Mouse (Mus musculus) brain, embryonic 14.5 days (tissue): ENCODE measurements around the gene Slc16a10.

ENCODE experiments used
- CTCF ChIP-seq: fragments of 200-500 bp; IDR thresholded peaks from 2 replicates; pipeline ENCODE4 v1.5.1; 2012; ENCODE audit warnings: inconsistent platforms, mild to moderate bottlenecking, moderate library complexity, borderline replicate concordance; ENCODE audit not compliant: insufficient read depth, insufficient read length; ENCODE audit errors: extremely low read depth
- POLR2A ChIP-seq: fragments of 200-500 bp; IDR thresholded peaks from 2 replicates; pipeline ENCODE4 v1.6.1; 2012; ENCODE audit warnings: mild to moderate bottlenecking, inconsistent platforms, borderline replicate concordance; ENCODE audit not compliant: poor library complexity, insufficient read depth, insufficient read length, severe bottlenecking; ENCODE audit errors: extremely low read depth

DNA sequence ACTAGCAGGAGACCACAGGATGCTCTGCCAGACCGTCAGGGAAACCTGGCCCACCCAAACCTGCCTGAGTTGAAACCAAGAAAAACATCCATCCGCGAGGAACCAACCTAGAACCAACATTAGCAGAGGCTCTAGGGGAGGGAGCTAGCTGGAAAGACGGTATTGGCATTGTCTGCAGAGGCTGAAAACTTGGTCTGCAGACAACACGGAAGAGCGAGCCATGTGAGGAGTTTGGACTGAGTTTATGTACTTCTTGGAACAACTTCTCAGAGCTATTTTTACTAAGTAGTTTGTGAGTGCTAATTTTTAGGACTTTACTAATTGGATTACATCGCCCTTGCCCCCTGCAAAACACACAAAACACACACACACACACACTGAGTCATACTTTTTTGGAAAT is 59.4 kb downstream of the Slc16a10 start:
- no peak for TF ChIP-seq CTCF
- TF ChIP-seq POLR2A = no peak
